Mouse (Mus musculus) hindbrain, embryonic 15.5 days (tissue): ENCODE measurements around the gene Cela2a. TPM values are rescaled to one million over a fixed set of nuclear protein-coding genes. Genes with fewer than 3 reads are reported as not detected.

ENCODE experiments used
- ATAC-seq: fragments of 200-750 bp; cut with Nextera tagmentation; 2 replicates; pipeline ENCODE4 v1.8.0; 2017; ENCODE audit warnings: low read depth, moderate number of reproducible peaks, moderate TSS enrichment; ENCODE audit not compliant: low FRiP score
- H3K27ac ChIP-seq: fragments of 300-500 bp; sonication (generic); replicated peaks from 2 replicates; pipeline ENCODE4 v1.5.1; 2015; ENCODE audit warnings: mild to moderate bottlenecking, inconsistent platforms
- H3K27me3 ChIP-seq: fragments of 300-500 bp; sonication (generic); 2 replicates; pipeline ENCODE4 v1.6.1; 2015; ENCODE audit warnings: control low read depth, inconsistent platforms
- H3K36me3 ChIP-seq: fragments of 300-500 bp; sonication (generic); 2 replicates; pipeline ENCODE4 v1.6.1; 2015; ENCODE audit warnings: control low read depth, inconsistent platforms
- H3K4me1 ChIP-seq: fragments of 300-500 bp; sonication (generic); replicated peaks from 2 replicates; pipeline ENCODE4 v1.6.1; 2015; ENCODE audit warnings: control low read depth, inconsistent platforms
- H3K4me2 ChIP-seq: fragments of 300-500 bp; sonication (generic); 2 replicates; pipeline ENCODE4 v1.6.1; 2015; ENCODE audit warnings: moderate library complexity, mild to moderate bottlenecking, inconsistent platforms
- H3K4me3 ChIP-seq: fragments of 300-500 bp; sonication (generic); 2 replicates; pipeline ENCODE4 v1.5.1; 2015; ENCODE audit warnings: mild to moderate bottlenecking, inconsistent platforms
- H3K9ac ChIP-seq: fragments of 300-500 bp; sonication (generic); 2 replicates; pipeline ENCODE4 v1.6.1; 2015; ENCODE audit warnings: inconsistent platforms
- H3K9me3 ChIP-seq: fragments of 300-500 bp; sonication (generic); 2 replicates; pipeline ENCODE4 v1.6.1; 2016; ENCODE audit warnings: control low read depth, inconsistent platforms
- WGBS: fragments of 180-500 bp; shearing (Covaris S2); methylation state at CpG from one replicate; pipeline ENCODE4 v1.1.7; 2015; 5-methylcytosine and 5-hydroxymethylcytosine counted together
- polyA plus RNA-seq: library from polyadenylated mRNA; unstranded; fragments of >200 nt; fragmentation: Nextera tagmentation; extraction: Ambion mirVana; gene quantifications from 2 replicates; pipeline ENCODE4 v1.2.1, GENCODE M21; 2015

The Cela2a gene
- polyA plus RNA-seq, 1 experiment from 2014 or later, result 0.18 TPM

DNA sequence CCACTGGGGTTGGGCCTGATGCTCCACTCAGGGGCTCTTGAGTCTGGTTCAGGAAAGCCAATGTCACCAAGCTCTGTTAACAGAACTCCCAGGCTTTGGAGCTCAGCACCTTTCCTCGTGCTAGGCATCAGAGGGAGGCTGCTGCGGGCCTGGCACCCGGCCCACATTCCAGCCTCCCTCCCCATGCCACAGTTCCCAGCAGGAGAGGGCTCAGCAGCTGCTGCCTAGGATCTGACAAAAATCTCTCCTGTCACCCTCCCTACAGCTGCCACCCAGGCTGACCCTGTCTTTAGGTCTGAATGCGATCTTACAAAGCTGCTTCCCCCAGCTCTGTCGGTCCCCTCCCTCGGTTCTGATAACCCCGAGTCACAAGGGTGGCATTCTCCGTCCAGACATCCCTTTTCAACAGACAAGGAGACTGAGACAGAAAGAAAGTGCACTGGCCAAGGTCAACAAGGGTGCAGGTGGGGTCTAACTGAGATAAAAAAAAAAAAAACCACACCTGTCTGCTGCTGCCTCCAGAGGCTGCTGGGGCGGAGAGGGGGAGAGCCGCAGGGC is 41.1 kb upstream of the Cela2a start:
- Histone ChIP-seq H3K4me2 (peak overlapping the region; percentile 13; the same call in 1 of the 2 replicates), H3K9ac (no peak overlapping the region), H3K4me1 (peaks cover 52% of the 10 kb centered on the region), H3K4me3 (no peak overlapping the region), H3K9me3 (no peaks in the 10 kb centered on the region), H3K27ac (peak overlapping the region; percentile 69), H3K27me3 (no peaks in the 10 kb centered on the region), H3K36me3 (no peaks in the 10 kb centered on the region)
- no peak for ATAC-seq
- WGBS, result 24% methylated on average over 10 of the region's 10 CpGs

DNA sequence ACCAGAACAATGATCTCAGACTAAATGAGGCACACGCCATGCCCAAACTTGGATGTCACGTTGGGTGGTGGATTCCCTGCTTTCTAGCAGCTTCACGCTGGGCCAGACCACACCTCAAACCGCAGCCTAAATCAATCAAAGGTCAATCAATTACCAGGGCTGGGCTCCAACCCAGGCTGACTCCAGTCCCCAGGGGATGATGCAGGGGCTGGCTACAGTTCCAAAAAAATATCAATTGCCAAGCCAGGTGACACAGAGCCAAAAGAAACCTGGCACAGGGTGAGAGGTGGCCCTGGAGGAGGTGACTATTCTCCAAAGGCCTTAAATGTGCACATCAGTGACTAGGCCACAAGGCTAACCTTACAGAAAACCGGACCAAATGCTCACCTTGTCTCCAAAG is 39.6 kb upstream of the Cela2a start:
- Histone ChIP-seq H3K27me3 (no peaks in the 10 kb centered on the region), H3K4me2 (no peak overlapping the region), H3K4me1 (peaks cover 38% of the 10 kb centered on the region), H3K36me3 (no peaks in the 10 kb centered on the region), H3K27ac (no peak overlapping the region), H3K9ac (no peak overlapping the region), H3K4me3 (no peak overlapping the region), H3K9me3 (no peaks in the 10 kb centered on the region)
- ATAC-seq, result no peak
- 75% methylated on average over 5 of the region's 5 CpGs for WGBS

- Histone ChIP-seq H3K4me3 (no peak overlapping the region), H3K9ac (no peak overlapping the region), H3K27ac (no peak overlapping the region), H3K27me3 (no peaks in the 10 kb centered on the region), H3K9me3 (no peaks in the 10 kb centered on the region), H3K4me2 (no peak overlapping the region), H3K4me1 (peaks cover 32% of the 10 kb centered on the region), H3K36me3 (0 out of 2 replicates have a peak, but pooled peaks cover 5% of the 10 kb centered on the region)
- ATAC-seq, result no peak
- 93% methylated on average over 5 of the region's 5 CpGs for WGBS
These were observed 39.0 kb upstream of the Cela2a start for GRCm38 (mm10) chr4:141865006-141865405.

DNA sequence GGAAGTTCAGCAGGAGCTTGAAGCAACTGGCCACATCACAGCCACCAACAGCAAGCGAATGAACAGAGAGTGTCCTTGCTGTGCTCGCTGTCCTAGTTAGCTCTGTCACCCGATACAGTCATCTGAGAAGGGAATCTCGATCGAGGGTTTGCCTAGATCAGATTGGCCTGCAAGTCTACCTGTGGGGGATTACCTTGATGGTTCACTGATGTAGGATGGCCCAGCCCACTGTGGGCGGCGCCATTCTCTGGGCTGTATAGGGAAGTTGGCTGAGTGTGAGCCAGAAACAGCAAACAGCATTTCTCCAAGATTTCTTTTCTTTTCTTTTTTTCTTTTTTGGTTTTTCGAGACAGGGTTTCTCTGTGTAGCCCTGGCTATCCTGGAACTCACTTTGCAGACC is 38.5 kb upstream of the Cela2a start:
- Histone ChIP-seq H3K4me1 (peaks cover 27% of the 10 kb centered on the region), H3K9me3 (no peaks in the 10 kb centered on the region), H3K27ac (no peak overlapping the region), H3K4me3 (no peak overlapping the region), H3K9ac (no peak overlapping the region), H3K36me3 (peaks cover 10% of the 10 kb centered on the region; the same call in 1 of the 2 replicates), H3K4me2 (no peak overlapping the region), H3K27me3 (no peaks in the 10 kb centered on the region)
- no peak for ATAC-seq
- 97% methylated on average over 8 of the region's 8 CpGs for WGBS

GRCm38 (mm10) chr4:141863726-141864280 is 37.8 kb upstream of the Cela2a start:
- Histone ChIP-seq H3K27me3 (no peaks in the 10 kb centered on the region), H3K9ac (no peak overlapping the region), H3K4me1 (peaks cover 24% of the 10 kb centered on the region), H3K36me3 (peaks cover 11% of the 10 kb centered on the region; the same call in 1 of the 2 replicates), H3K4me3 (no peak overlapping the region), H3K4me2 (no peak overlapping the region), H3K27ac (no peak overlapping the region), H3K9me3 (no peaks in the 10 kb centered on the region)
- ATAC-seq, result no peak
- 88% methylated on average over 7 of the region's 7 CpGs for WGBS

DNA sequence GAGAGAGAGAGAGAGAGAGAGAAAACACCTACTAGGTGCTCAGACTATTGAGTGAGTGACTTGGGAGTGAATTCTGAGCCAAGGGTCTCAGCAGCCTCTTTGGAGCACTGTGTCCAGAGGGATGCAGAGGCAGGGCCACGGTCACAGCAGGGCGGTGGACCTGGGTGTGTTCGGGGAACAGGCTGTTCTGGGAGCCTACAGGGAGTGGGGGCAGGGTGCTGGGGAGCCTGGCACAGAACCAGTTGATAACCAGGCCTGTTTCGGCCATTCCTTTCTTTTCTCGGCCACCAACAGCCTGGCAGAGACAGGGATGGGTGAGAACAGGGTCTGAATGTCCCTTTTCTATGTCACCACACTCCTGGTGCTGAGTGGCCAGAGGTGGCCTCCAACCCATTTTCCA is 36.9 kb upstream of the Cela2a start:
- Histone ChIP-seq H3K9me3 (no peaks in the 10 kb centered on the region), H3K4me1 (peaks cover 19% of the 10 kb centered on the region), H3K9ac (no peak overlapping the region), H3K27ac (no peak overlapping the region), H3K36me3 (peaks cover 11% of the 10 kb centered on the region; the same call in 1 of the 2 replicates), H3K27me3 (no peaks in the 10 kb centered on the region), H3K4me3 (no peak overlapping the region), H3K4me2 (no peak overlapping the region)
- 82% methylated on average over 5 of the region's 5 CpGs for WGBS
- no peak for ATAC-seq

GRCm38 (mm10) chr4:141861591-141862295 is 35.8 kb upstream of the Cela2a start:
- Histone ChIP-seq H3K9ac (no peak overlapping the region), H3K27me3 (no peaks in the 10 kb centered on the region), H3K4me2 (no peak overlapping the region), H3K9me3 (no peaks in the 10 kb centered on the region), H3K4me1 (peaks cover 11% of the 10 kb centered on the region), H3K27ac (no peak overlapping the region), H3K36me3 (peaks cover 11% of the 10 kb centered on the region; the same call in 1 of the 2 replicates), H3K4me3 (no peak overlapping the region)
- 91% methylated on average over 17 of the region's 17 CpGs for WGBS
- ATAC-seq, result no peak

- no peaks in the 10 kb centered on the region for H3K9me3 ChIP-seq
- H3K4me1 ChIP-seq, result peaks cover 5% of the 10 kb centered on the region; the same call in 1 of the 2 replicates
- no peak for ATAC-seq
- WGBS, result 70% methylated on average over 19 of the region's 19 CpGs
- H3K4me3 ChIP-seq, result no peak overlapping the region
- H3K4me2 ChIP-seq, result no peak overlapping the region
- H3K27ac ChIP-seq, result no peak overlapping the region
- H3K27me3 ChIP-seq, result no peaks in the 10 kb centered on the region
- peaks cover 11% of the 10 kb centered on the region; the same call in 1 of the 2 replicates for H3K36me3 ChIP-seq
- H3K9ac ChIP-seq, result no peak overlapping the region
These were observed 34.4 kb upstream of the Cela2a start for GRCm38 (mm10) chr4:141860246-141860841.

GRCm38 (mm10) chr4:141859351-141859750 is 33.4 kb upstream of the Cela2a start:
- Histone ChIP-seq H3K9me3 (no peaks in the 10 kb centered on the region), H3K27ac (no peak overlapping the region), H3K36me3 (peaks cover 11% of the 10 kb centered on the region; the same call in 1 of the 2 replicates), H3K4me1 (peaks cover 5% of the 10 kb centered on the region; the same call in 1 of the 2 replicates), H3K4me3 (no peak overlapping the region), H3K9ac (no peak overlapping the region), H3K27me3 (no peaks in the 10 kb centered on the region), H3K4me2 (no peak overlapping the region)
- no peak for ATAC-seq
- WGBS, result 92% methylated on average over 14 of the region's 14 CpGs

GRCm38 (mm10) chr4:141858501-141858900 is 32.5 kb upstream of the Cela2a start:
- Histone ChIP-seq H3K4me3 (no peak overlapping the region), H3K9ac (no peak overlapping the region), H3K27me3 (no peaks in the 10 kb centered on the region), H3K9me3 (no peaks in the 10 kb centered on the region), H3K27ac (no peak overlapping the region), H3K4me2 (no peak overlapping the region), H3K36me3 (peaks cover 11% of the 10 kb centered on the region; the same call in 1 of the 2 replicates), H3K4me1 (0 out of 2 replicates have a peak, but pooled peaks cover 5% of the 10 kb centered on the region)
- WGBS, result 89% methylated on average over 20 of the region's 20 CpGs
- ATAC-seq, result no peak

DNA sequence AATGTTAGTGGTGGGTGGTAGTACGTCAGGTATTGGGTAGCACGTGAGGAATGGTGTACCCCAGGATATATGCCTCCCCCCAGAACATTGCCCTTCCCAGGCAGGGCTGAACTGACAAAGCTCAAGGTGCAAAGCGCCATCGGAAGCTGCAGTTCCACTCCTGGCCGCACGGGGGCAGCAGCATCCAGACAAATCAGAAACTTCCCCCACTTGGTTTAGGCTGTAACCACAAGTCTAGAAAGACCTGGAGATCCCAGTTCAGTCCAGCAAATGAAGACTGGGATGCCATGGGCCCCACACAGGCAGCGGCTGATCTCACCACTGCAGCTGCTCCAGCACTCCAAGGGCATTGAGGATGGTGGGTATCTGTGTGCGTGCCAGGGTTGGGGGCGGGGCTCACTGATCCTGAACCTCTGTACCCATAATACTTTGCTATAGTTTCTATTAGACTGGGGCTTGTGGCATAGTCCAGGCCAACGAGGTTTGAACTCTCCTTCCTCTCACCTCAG is 31.5 kb upstream of the Cela2a start:
- 0 out of 2 replicates have a peak, but pooled peaks cover 5% of the 10 kb centered on the region for H3K4me1 ChIP-seq
- H3K9ac ChIP-seq, result no peak overlapping the region
- no peak overlapping the region for H3K4me2 ChIP-seq
- H3K27me3 ChIP-seq, result no peaks in the 10 kb centered on the region
- H3K36me3 ChIP-seq, result peaks cover 11% of the 10 kb centered on the region; the same call in 1 of the 2 replicates
- H3K27ac ChIP-seq, result no peak overlapping the region
- H3K4me3 ChIP-seq, result no peak overlapping the region
- 19% methylated on average over 10 of the region's 10 CpGs for WGBS
- H3K9me3 ChIP-seq, result no peaks in the 10 kb centered on the region
- peak; percentile 67 for ATAC-seq

GRCm38 (mm10) chr4:141853437-141853836 is 27.5 kb upstream of the Cela2a start:
- Histone ChIP-seq H3K4me1 (0 out of 2 replicates have a peak, but pooled peaks cover 5% of the 10 kb centered on the region), H3K9me3 (no peaks in the 10 kb centered on the region), H3K9ac (no peak overlapping the region), H3K27ac (no peak overlapping the region), H3K36me3 (no peaks in the 10 kb centered on the region), H3K4me2 (no peak overlapping the region), H3K4me3 (no peak overlapping the region), H3K27me3 (no peaks in the 10 kb centered on the region)
- ATAC-seq, result no peak
- 79% methylated on average over 9 of the region's 9 CpGs for WGBS
